Mouse (Mus musculus): Measurements from ENCODE around the gene Cep112. TPM values are rescaled to one million over a fixed set of nuclear protein-coding genes. Genes with fewer than 3 reads are reported as not detected.

The Cep112 gene
- polyA plus RNA-seq, 1 experiment from 2014 or later, result 17.4 TPM

DNA sequence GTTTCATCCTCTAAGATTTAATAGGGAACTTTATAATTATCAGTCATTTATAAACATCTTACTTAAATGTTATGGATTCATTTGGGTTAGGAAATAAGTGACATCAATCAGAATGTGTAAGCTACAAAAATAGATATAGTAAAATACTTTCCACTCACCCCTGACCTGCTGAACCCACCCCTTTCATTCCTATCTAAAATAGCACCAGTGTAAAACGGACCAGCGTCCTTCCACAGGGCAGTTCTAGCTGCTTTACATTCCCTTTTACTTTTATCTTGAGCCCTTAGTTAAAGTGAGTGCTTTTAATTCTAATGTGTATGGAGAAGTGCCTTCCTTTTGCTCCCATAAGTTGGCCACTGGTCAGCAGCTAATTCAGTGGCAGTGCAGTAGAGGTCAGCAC, 230.6 kb downstream of the Cep112 start:
- H3K9me3 ChIP-seq (ENCODE audit: control insufficient read depth, low read length), result no peaks in the 10 kb centered on the region
- DNase-seq (ENCODE audit: low spot score), result no peak
- H3K4me1 ChIP-seq (ENCODE audit: control insufficient read depth, insufficient read depth, low read length), result no peaks in the 10 kb centered on the region
- H3K36me3 ChIP-seq (ENCODE audit: control insufficient read depth, insufficient read depth, low read length), result no peaks in the 10 kb centered on the region
- H3K4me3 ChIP-seq (ENCODE audit: low read depth, low read length), result no peak overlapping the region
- H3K27ac ChIP-seq (replicated peaks; ENCODE audit: low read depth, low read length), result no peak overlapping the region
- H3K27me3 ChIP-seq (replicated peaks; ENCODE audit: control insufficient read depth, insufficient read depth, low read length), result no peaks in the 10 kb centered on the region
- H3K4me2 ChIP-seq (ENCODE audit: low read depth, low read length), result no peak overlapping the region
- ATAC-seq (ENCODE audit: low read depth), result no peak
- H3K9ac ChIP-seq (ENCODE audit: low read depth, low read length), result no peak overlapping the region
- WGBS, result 77% methylated on average over 2 of the region's 2 CpGs

DNA sequence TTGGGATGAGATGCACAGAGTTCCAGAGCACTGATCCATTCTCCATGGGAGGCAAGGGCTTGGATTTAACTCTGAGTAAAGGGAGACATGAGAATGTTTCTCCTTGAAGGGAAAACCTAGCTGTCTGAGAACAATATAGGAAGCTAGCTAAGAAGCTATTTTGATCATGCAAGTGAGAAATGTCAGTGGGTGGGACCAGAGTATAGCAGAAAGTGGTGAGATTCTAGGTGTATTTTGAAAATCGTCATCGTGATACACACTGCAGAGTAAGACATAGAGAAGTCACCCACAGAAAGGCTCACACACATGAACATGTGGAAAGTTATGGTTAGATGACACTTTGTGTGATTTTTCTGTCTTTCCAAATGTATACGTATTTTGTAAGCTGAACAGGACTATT, 257.0 kb downstream of the Cep112 start:
- Histone ChIP-seq H3K9me3 (ENCODE audit: control insufficient read depth, low read length) (0 out of 2 replicates have a peak, but pooled peaks cover 4% of the 10 kb centered on the region), H3K9ac (ENCODE audit: low read depth, low read length) (no peak overlapping the region), H3K36me3 (ENCODE audit: control insufficient read depth, insufficient read depth, low read length) (no peaks in the 10 kb centered on the region), H3K4me3 (ENCODE audit: low read depth, low read length) (no peak overlapping the region), H3K4me2 (ENCODE audit: low read depth, low read length) (no peak overlapping the region), H3K4me1 (ENCODE audit: control insufficient read depth, insufficient read depth, low read length) (no peaks in the 10 kb centered on the region), H3K27me3 (replicated peaks; ENCODE audit: control insufficient read depth, insufficient read depth, low read length) (no peaks in the 10 kb centered on the region), H3K27ac (replicated peaks; ENCODE audit: low read depth, low read length) (no peak overlapping the region)
- DNase-seq (ENCODE audit: low spot score) (no peak), ATAC-seq (ENCODE audit: low read depth) (no peak)
- WGBS, result 87% methylated on average over 3 of the region's 3 CpGs

GRCm38 (mm10) chr11:108696563-108696962, 271.6 kb downstream of the Cep112 start:
- Histone ChIP-seq H3K9ac (ENCODE audit: low read depth, low read length) (no peak overlapping the region), H3K9me3 (ENCODE audit: control insufficient read depth, low read length) (no peaks in the 10 kb centered on the region), H3K4me1 (ENCODE audit: control insufficient read depth, insufficient read depth, low read length) (no peaks in the 10 kb centered on the region), H3K27me3 (replicated peaks; ENCODE audit: control insufficient read depth, insufficient read depth, low read length) (no peaks in the 10 kb centered on the region), H3K27ac (replicated peaks; ENCODE audit: low read depth, low read length) (no peak overlapping the region), H3K4me2 (ENCODE audit: low read depth, low read length) (no peak overlapping the region), H3K4me3 (ENCODE audit: low read depth, low read length) (no peak overlapping the region), H3K36me3 (ENCODE audit: control insufficient read depth, insufficient read depth, low read length) (no peaks in the 10 kb centered on the region)
- DNase-seq (ENCODE audit: low spot score), result no peak
- 79% methylated on average over 4 of the region's 4 CpGs for WGBS
- no peak for ATAC-seq (ENCODE audit: low read depth)

DNA sequence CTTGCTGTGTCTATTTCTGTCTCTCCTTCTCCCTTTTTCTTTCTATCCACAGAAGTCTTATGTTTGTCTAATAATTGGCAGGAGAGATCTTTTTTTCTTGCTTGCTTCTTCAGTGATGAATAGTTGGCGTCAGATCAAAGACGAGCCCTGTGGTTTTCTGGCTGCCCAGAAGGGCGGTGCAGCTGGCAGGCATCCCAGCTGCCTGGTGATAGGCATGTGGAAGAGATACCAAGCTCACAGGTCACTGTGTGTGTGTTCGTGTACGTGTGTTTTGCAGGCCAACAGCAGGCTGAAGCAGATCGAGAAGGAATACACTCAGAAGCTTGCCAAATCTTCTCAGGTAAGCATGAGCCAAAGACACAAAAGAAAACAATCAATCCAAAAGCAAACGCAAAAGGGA, 327.3 kb downstream of the Cep112 start:
- Histone ChIP-seq H3K4me2 (ENCODE audit: low read depth, low read length) (0 out of 2 replicates have a peak overlapping the region, but pooled peaks have one; percentile 8), H3K36me3 (ENCODE audit: control insufficient read depth, insufficient read depth, low read length) (no peaks in the 10 kb centered on the region), H3K4me1 (ENCODE audit: control insufficient read depth, insufficient read depth, low read length) (peaks cover 30% of the 10 kb centered on the region), H3K27me3 (replicated peaks; ENCODE audit: control insufficient read depth, insufficient read depth, low read length) (no peaks in the 10 kb centered on the region), H3K9me3 (ENCODE audit: control insufficient read depth, low read length) (no peaks in the 10 kb centered on the region), H3K9ac (ENCODE audit: low read depth, low read length) (no peak overlapping the region), H3K27ac (replicated peaks; ENCODE audit: low read depth, low read length) (peak overlapping the region; percentile 57), H3K4me3 (ENCODE audit: low read depth, low read length) (no peak overlapping the region)
- peak; percentile 87 for ATAC-seq (ENCODE audit: low read depth)
- 22% methylated on average over 7 of the region's 7 CpGs for WGBS
- peak; percentile 92 for DNase-seq (ENCODE audit: low spot score)

DNA sequence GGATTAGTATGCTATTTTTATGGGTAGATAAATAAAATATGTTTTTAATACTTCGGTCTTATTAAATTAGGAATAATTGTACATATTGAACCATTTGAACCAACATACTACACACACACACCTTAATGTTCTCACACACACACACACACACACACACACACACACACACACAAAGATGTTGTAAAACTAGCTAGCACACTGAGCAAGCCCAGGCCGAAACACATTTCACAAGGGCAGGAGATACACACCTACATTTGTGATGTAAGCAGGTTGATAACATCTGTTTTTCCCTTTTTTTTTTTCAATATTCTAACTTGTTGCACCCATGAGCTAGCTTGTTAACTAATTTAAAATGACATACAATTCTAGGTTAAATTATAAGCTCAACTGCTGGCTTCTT, 327.8 kb downstream of the Cep112 start:
- no peak overlapping the region for H3K9ac ChIP-seq (ENCODE audit: low read depth, low read length)
- no peak for ATAC-seq (ENCODE audit: low read depth)
- H3K4me3 ChIP-seq (ENCODE audit: low read depth, low read length), result no peak overlapping the region
- H3K4me1 ChIP-seq (ENCODE audit: control insufficient read depth, insufficient read depth, low read length), result peaks cover 33% of the 10 kb centered on the region
- peak overlapping the region; percentile 57; the same call in 1 of the 2 replicates for H3K27ac ChIP-seq (replicated peaks; ENCODE audit: low read depth, low read length)
- DNase-seq (ENCODE audit: low spot score), result no peak
- no peaks in the 10 kb centered on the region for H3K27me3 ChIP-seq (replicated peaks; ENCODE audit: control insufficient read depth, insufficient read depth, low read length)
- no peaks in the 10 kb centered on the region for H3K36me3 ChIP-seq (ENCODE audit: control insufficient read depth, insufficient read depth, low read length)
- H3K4me2 ChIP-seq (ENCODE audit: low read depth, low read length), result no peak overlapping the region
- WGBS, result 70% methylated on average over 2 of the region's 2 CpGs
- no peaks in the 10 kb centered on the region for H3K9me3 ChIP-seq (ENCODE audit: control insufficient read depth, low read length)

DNA sequence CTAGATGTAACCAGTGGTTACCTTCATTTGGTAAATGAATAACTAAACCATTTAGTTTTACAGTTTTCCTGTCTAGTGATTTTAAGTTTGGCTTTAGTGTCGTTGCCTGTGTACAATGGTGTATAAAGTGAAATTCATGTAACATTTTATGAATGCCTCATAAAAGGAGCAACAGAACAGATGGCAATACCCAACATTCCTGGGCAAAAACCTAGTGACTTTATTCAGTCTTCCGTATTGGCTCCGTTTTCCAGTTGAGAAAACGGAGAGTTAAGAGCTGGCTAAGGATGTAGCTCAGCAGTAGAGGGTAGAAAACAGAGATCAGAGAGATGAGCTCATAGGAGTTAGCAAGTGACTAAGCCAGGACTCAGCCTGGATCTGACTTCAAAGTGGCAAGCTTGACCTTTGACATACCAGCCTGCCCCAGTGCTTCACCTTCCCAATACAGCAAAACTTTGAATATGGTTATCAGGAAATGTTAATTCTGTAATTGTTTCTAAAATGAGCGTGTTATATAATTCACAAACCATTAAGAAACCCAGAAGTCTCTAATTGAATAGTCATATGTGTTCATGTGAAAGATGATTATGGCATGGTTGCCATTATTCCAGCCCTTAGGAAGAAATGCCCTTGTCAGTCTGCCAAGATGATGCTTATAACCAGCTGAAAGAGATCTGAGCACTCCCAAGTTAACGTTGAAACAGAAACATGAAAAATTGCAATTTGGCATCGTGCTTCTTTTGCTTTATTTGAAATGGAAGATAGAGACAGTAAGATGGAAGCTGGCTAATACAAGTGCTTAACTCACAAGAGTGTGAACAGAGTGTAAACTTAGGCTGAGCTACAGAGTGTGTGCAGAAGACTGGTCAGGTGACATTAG, 328.6 kb downstream of the Cep112 start:
- Histone ChIP-seq H3K9ac (ENCODE audit: low read depth, low read length) (no peak overlapping the region), H3K9me3 (ENCODE audit: control insufficient read depth, low read length) (no peaks in the 10 kb centered on the region), H3K27me3 (replicated peaks; ENCODE audit: control insufficient read depth, insufficient read depth, low read length) (no peaks in the 10 kb centered on the region), H3K27ac (replicated peaks; ENCODE audit: low read depth, low read length) (peak overlapping the region; percentile 18; the same call in 1 of the 2 replicates), H3K36me3 (ENCODE audit: control insufficient read depth, insufficient read depth, low read length) (no peaks in the 10 kb centered on the region), H3K4me2 (ENCODE audit: low read depth, low read length) (no peak overlapping the region), H3K4me3 (ENCODE audit: low read depth, low read length) (no peak overlapping the region), H3K4me1 (ENCODE audit: control insufficient read depth, insufficient read depth, low read length) (peaks cover 39% of the 10 kb centered on the region)
- 48% methylated on average over 7 of the region's 7 CpGs for WGBS
- DNase-seq (ENCODE audit: low spot score), result peak; percentile 63
- ATAC-seq (ENCODE audit: low read depth), result no peak

- no peak overlapping the region for H3K4me3 ChIP-seq (ENCODE audit: low read depth, low read length)
- H3K4me1 ChIP-seq (ENCODE audit: control insufficient read depth, insufficient read depth, low read length), result peaks cover 27% of the 10 kb centered on the region
- no peaks in the 10 kb centered on the region for H3K36me3 ChIP-seq (ENCODE audit: control insufficient read depth, insufficient read depth, low read length)
- 63% methylated on average over 2 of the region's 2 CpGs for WGBS
- ATAC-seq (ENCODE audit: low read depth) (no peak), DNase-seq (ENCODE audit: low spot score) (peak; percentile 29)
- no peaks in the 10 kb centered on the region for H3K27me3 ChIP-seq (replicated peaks; ENCODE audit: control insufficient read depth, insufficient read depth, low read length)
- no peaks in the 10 kb centered on the region for H3K9me3 ChIP-seq (ENCODE audit: control insufficient read depth, low read length)
- no peak overlapping the region for H3K9ac ChIP-seq (ENCODE audit: low read depth, low read length)
- no peak overlapping the region for H3K4me2 ChIP-seq (ENCODE audit: low read depth, low read length)
- 0 out of 2 replicates have a peak overlapping the region, but pooled peaks have one; percentile 16 for H3K27ac ChIP-seq (replicated peaks; ENCODE audit: low read depth, low read length)
Measured at GRCm38 (mm10) chr11:108757211-108757610, 332.2 kb downstream of the Cep112 start.

GRCm38 (mm10) chr11:108757626-108758430, 332.8 kb downstream of the Cep112 start:
- Histone ChIP-seq H3K9ac (ENCODE audit: low read depth, low read length) (no peak overlapping the region), H3K4me1 (ENCODE audit: control insufficient read depth, insufficient read depth, low read length) (peaks cover 25% of the 10 kb centered on the region), H3K4me2 (ENCODE audit: low read depth, low read length) (peak overlapping the region; percentile 0; the same call in 1 of the 2 replicates), H3K4me3 (ENCODE audit: low read depth, low read length) (no peak overlapping the region), H3K27me3 (replicated peaks; ENCODE audit: control insufficient read depth, insufficient read depth, low read length) (no peaks in the 10 kb centered on the region), H3K36me3 (ENCODE audit: control insufficient read depth, insufficient read depth, low read length) (no peaks in the 10 kb centered on the region), H3K9me3 (ENCODE audit: control insufficient read depth, low read length) (no peaks in the 10 kb centered on the region), H3K27ac (replicated peaks; ENCODE audit: low read depth, low read length) (peak overlapping the region; percentile 46)
- WGBS, result 25% methylated on average over 6 of the region's 6 CpGs
- no peak for ATAC-seq (ENCODE audit: low read depth)
- DNase-seq (ENCODE audit: low spot score), result peak; percentile 46

All from embryonic facial prominence, embryonic 14.5 days (tissue).